Mouse (Mus musculus): ENCODE measurements around the gene Aldh1a3. TPM values are rescaled to one million over a fixed set of nuclear protein-coding genes. Genes with fewer than 3 reads are reported as not detected.

Gene Aldh1a3
- total and polyA plus RNA-seq, 3 experiments, result 0.35 to 4.6 (median 1.0) TPM

DNA sequence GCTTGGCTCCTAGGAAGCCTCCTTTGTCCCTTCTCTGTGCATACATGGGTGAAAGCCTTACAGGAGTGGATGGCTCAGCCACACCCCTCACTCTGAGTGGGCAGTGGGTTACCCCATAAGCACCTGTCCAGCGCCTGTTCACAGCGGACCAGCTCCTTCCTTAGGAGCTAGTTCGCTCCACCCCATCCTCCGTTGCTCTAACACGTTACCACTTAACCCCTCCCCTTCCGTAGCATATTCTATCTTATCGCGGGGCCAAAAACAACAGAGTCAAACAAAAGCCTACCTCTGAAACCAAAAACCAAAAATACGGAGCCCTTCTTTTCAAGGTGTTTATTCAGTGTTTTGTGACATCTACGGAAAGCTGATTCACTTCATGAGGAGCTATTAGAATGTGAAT is 21.0 kb upstream of the Aldh1a3 start:
- H3K4me3 ChIP-seq (replicated peaks in 1 of 3; ENCODE audit: low read depth in 2 of 3, low read length in 2 of 3, poor library complexity in 1 of 3), result no peak overlapping the region
- H3K27ac ChIP-seq (ENCODE audit: insufficient read depth, low read depth), result no peak overlapping the region
- H3K4me1 ChIP-seq (ENCODE audit: control insufficient read depth in 1 of 2, insufficient read depth in 2 of 2), result no peaks in the 10 kb centered on the region
- TF ChIP-seq RCOR1 (conservative IDR thresholded peaks at IDR 0.05; ENCODE audit: low read depth, low read length), result no peak
- TF ChIP-seq MAFK (IDR thresholded peaks at IDR 0.05; ENCODE audit: insufficient replicate concordance, low read length), result no peak
- TF ChIP-seq JUN (IDR thresholded peaks at IDR 0.05; ENCODE audit: insufficient read depth, low read depth, low read length), result no peak
- TF ChIP-seq NELFE (IDR thresholded peaks at IDR 0.05; ENCODE audit: low read depth, low read length), result no peak
- no peak for TF ChIP-seq PAX5 (IDR thresholded peaks at IDR 0.05; ENCODE audit: low read length)
- TF ChIP-seq MEF2A (IDR thresholded peaks at IDR 0.05; ENCODE audit: borderline replicate concordance, low read depth, low read length), result no peak
- no peak for TF ChIP-seq EP300 (IDR thresholded peaks at IDR 0.05; ENCODE audit: low read length)
- TF ChIP-seq TCF12 (IDR thresholded peaks at IDR 0.05; ENCODE audit: low read depth, low read length), result no peak
- no peak for TF ChIP-seq RAD21 (IDR thresholded peaks at IDR 0.05; ENCODE audit: low read depth, low read length)
- TF ChIP-seq E2F4 (IDR thresholded peaks at IDR 0.05; ENCODE audit: insufficient replicate concordance, low read depth, low read length), result no peak
- TF ChIP-seq UBTF (IDR thresholded peaks at IDR 0.05; ENCODE audit: low read depth, low read length), result no peak
- TF ChIP-seq MAX (IDR thresholded peaks at IDR 0.05; ENCODE audit: low read length), result no peak
- H3K79me2 ChIP-seq (replicated peaks; ENCODE audit: control insufficient read depth, extremely low read depth, insufficient read depth, poor library complexity, severe bottlenecking), result no peaks in the 10 kb centered on the region
- no peaks in the 10 kb centered on the region for H3K9me3 ChIP-seq (replicated peaks; ENCODE audit: low read length)
- no peaks in the 10 kb centered on the region for H3K36me3 ChIP-seq (replicated peaks in 1 of 2; ENCODE audit: control insufficient read depth in 1 of 2, insufficient read depth in 1 of 2, low read length in 1 of 2)
- H3K9ac ChIP-seq (ENCODE audit: insufficient read depth, low read depth), result no peak overlapping the region
- no peak overlapping the region for H3K4me2 ChIP-seq (ENCODE audit: insufficient read depth, low read depth, poor library complexity, severe bottlenecking)
- no peak for DNase-seq (ENCODE audit: extremely low read depth)
- dilution Hi-C loops (cut with MboI; ENCODE audit: extremely low pct_ligation_motif_present, extremely low pct_unique_long_range_greater_than_20kb, low sequenced_read_pairs), result no loop called here
- H3K27me3 ChIP-seq (replicated peaks), result peaks cover 63% of the 10 kb centered on the region
- in situ Hi-C loops (cut with MboI; ENCODE audit: low pct_ligation_motif_present, low pct_unique_long_range_greater_than_20kb, low sequenced_read_pairs), result loop anchor here (25.0 kb wide), 1 partner anchor 1189 kb away; the partner anchor contains the start of genes Lrrc28 and Ttc23

GRCm38 (mm10) chr7:66446860-66447259 is 19.5 kb upstream of the Aldh1a3 start:
- Histone ChIP-seq H3K9me3 (replicated peaks; ENCODE audit: low read length) (no peaks in the 10 kb centered on the region), H3K79me2 (replicated peaks; ENCODE audit: control insufficient read depth, extremely low read depth, insufficient read depth, poor library complexity, severe bottlenecking) (no peaks in the 10 kb centered on the region), H3K27ac (ENCODE audit: insufficient read depth, low read depth) (no peak overlapping the region), H3K4me2 (ENCODE audit: insufficient read depth, low read depth, poor library complexity, severe bottlenecking) (no peak overlapping the region), H3K4me1 (ENCODE audit: control insufficient read depth in 1 of 2, insufficient read depth in 2 of 2) (no peaks in the 10 kb centered on the region), H3K36me3 (replicated peaks in 1 of 2; ENCODE audit: control insufficient read depth in 1 of 2, insufficient read depth in 1 of 2, low read length in 1 of 2) (no peaks in the 10 kb centered on the region), H3K27me3 (replicated peaks) (peaks cover 62% of the 10 kb centered on the region), H3K9ac (ENCODE audit: insufficient read depth, low read depth) (no peak overlapping the region), H3K4me3 (replicated peaks in 1 of 3; ENCODE audit: low read depth in 2 of 3, low read length in 2 of 3, poor library complexity in 1 of 3) (no peak overlapping the region)
- dilution Hi-C loops (cut with MboI; ENCODE audit: extremely low pct_ligation_motif_present, extremely low pct_unique_long_range_greater_than_20kb, low sequenced_read_pairs) (no loop called here), in situ Hi-C loops (cut with MboI; ENCODE audit: low pct_ligation_motif_present, low pct_unique_long_range_greater_than_20kb, low sequenced_read_pairs) (loop anchor here (25.0 kb wide), 1 partner anchor 1190 kb away; the partner anchor contains the start of genes Lrrc28 and Ttc23)
- TF ChIP-seq MAZ (IDR thresholded peaks at IDR 0.05; ENCODE audit: low read depth, low read length) (no peak), MAX (IDR thresholded peaks at IDR 0.05; ENCODE audit: low read length) (no peak), CHD2 (IDR thresholded peaks at IDR 0.05; ENCODE audit: low read length) (no peak), UBTF (IDR thresholded peaks at IDR 0.05; ENCODE audit: low read depth, low read length) (no peak), MAFK (IDR thresholded peaks at IDR 0.05; ENCODE audit: insufficient replicate concordance, low read length) (no peak), BHLHE40 (IDR thresholded peaks at IDR 0.05; ENCODE audit: low read depth, low read length) (no peak), ETS1 (conservative IDR thresholded peaks at IDR 0.05; ENCODE audit: low read depth, low read length) (no peak), JUN (IDR thresholded peaks at IDR 0.05; ENCODE audit: insufficient read depth, low read depth, low read length) (no peak), SMC3 (IDR thresholded peaks at IDR 0.05; ENCODE audit: low read depth, low read length) (no peak), CHD1 (IDR thresholded peaks at IDR 0.05; ENCODE audit: low read depth, low read length) (no peak), RAD21 (IDR thresholded peaks at IDR 0.05; ENCODE audit: low read depth, low read length) (no peak), ZC3H11A (IDR thresholded peaks at IDR 0.05; ENCODE audit: low read depth, low read length) (no peak), MYC (IDR thresholded peaks at IDR 0.05; ENCODE audit: low read depth, low read length) (no peak), JUND (conservative IDR thresholded peaks at IDR 0.05; ENCODE audit: low read depth, low read length) (no peak)
- no peak for DNase-seq (ENCODE audit: extremely low read depth)
